Mouse (Mus musculus): ENCODE measurements around the gene Ftl1. TPM values are rescaled to one million over a fixed set of nuclear protein-coding genes. Genes with fewer than 3 reads are reported as not detected.
A peak's percentile ranks its signal among the peaks of the same experiment; 100 is the strongest.

Gene Ftl1
- polyA plus RNA-seq, 1 experiment from 2014 or later = 5,628 TPM

GRCm38 (mm10) chr7:45437521-45438276, 22.0 kb downstream of the Ftl1 start, which contains the start of gene Ruvbl2:
Gene Ruvbl2 (minus strand): TSS chr7:45438096.
- peaks cover 15% of the 10 kb centered on the region for H3K36me3 ChIP-seq (ENCODE audit: insufficient read depth, low read length)
- H3K4me1 ChIP-seq (ENCODE audit: insufficient read depth, low read length) = peaks cover 34% of the 10 kb centered on the region
- peak within 1 kb of the TSS; percentile 0; the same call in 1 of the 2 replicates for H3K4me3 ChIP-seq (ENCODE audit: low read length)
- 23% methylated on average over 19 of the region's 19 CpGs for WGBS
- no peaks in the 10 kb centered on the region for H3K27me3 ChIP-seq (ENCODE audit: insufficient read depth, low read length)
- no peak for ATAC-seq (ENCODE audit: low FRiP score, low TSS enrichment)
- no peaks in the 10 kb centered on the region for H3K9me3 ChIP-seq (ENCODE audit: low read length)
- H3K4me2 ChIP-seq (replicated peaks; ENCODE audit: low read depth, low read length) = peak within 1 kb of the TSS; percentile 41
- 0 out of 2 replicates have a peak within 1 kb of the TSS, but pooled peaks have one; percentile 13 for H3K9ac ChIP-seq (replicated peaks; ENCODE audit: low read length)
- no peak within 1 kb of the TSS for H3K27ac ChIP-seq (ENCODE audit: low read length)

- H3K36me3 ChIP-seq (ENCODE audit: insufficient read depth, low read length) = peaks cover 12% of the 10 kb centered on the region
- 0 out of 2 replicates have a peak overlapping the region, but pooled peaks have one; percentile 13 for H3K9ac ChIP-seq (replicated peaks; ENCODE audit: low read length)
- no peaks in the 10 kb centered on the region for H3K9me3 ChIP-seq (ENCODE audit: low read length)
- peaks cover 36% of the 10 kb centered on the region for H3K4me1 ChIP-seq (ENCODE audit: insufficient read depth, low read length)
- no peak overlapping the region for H3K4me3 ChIP-seq (ENCODE audit: low read length)
- no peak overlapping the region for H3K4me2 ChIP-seq (replicated peaks; ENCODE audit: low read depth, low read length)
- H3K27ac ChIP-seq (ENCODE audit: low read length) = no peak overlapping the region
- 46% methylated on average over 6 of the region's 6 CpGs for WGBS
- ATAC-seq (ENCODE audit: low FRiP score, low TSS enrichment) = no peak
- no peaks in the 10 kb centered on the region for H3K27me3 ChIP-seq (ENCODE audit: insufficient read depth, low read length)
Observed at GRCm38 (mm10) chr7:45437046-45437445, 22.6 kb downstream of the Ftl1 start.

GRCm38 (mm10) chr7:45436444-45436843, 23.2 kb downstream of the Ftl1 start:
- WGBS = 91% methylated on average over 5 of the region's 5 CpGs
- Histone ChIP-seq H3K4me1 (ENCODE audit: insufficient read depth, low read length) (peaks cover 36% of the 10 kb centered on the region), H3K36me3 (ENCODE audit: insufficient read depth, low read length) (peaks cover 16% of the 10 kb centered on the region), H3K27me3 (ENCODE audit: insufficient read depth, low read length) (no peaks in the 10 kb centered on the region), H3K4me3 (ENCODE audit: low read length) (no peak overlapping the region), H3K4me2 (replicated peaks; ENCODE audit: low read depth, low read length) (no peak overlapping the region), H3K9me3 (ENCODE audit: low read length) (no peaks in the 10 kb centered on the region), H3K9ac (replicated peaks; ENCODE audit: low read length) (no peak overlapping the region), H3K27ac (ENCODE audit: low read length) (no peak overlapping the region)
- no peak for ATAC-seq (ENCODE audit: low FRiP score, low TSS enrichment)

- H3K27me3 ChIP-seq (ENCODE audit: insufficient read depth, low read length) = no peaks in the 10 kb centered on the region
- H3K4me1 ChIP-seq (ENCODE audit: insufficient read depth, low read length) = peaks cover 36% of the 10 kb centered on the region
- ATAC-seq (ENCODE audit: low FRiP score, low TSS enrichment) = no peak
- H3K36me3 ChIP-seq (ENCODE audit: insufficient read depth, low read length) = peaks cover 23% of the 10 kb centered on the region
- H3K4me2 ChIP-seq (replicated peaks; ENCODE audit: low read depth, low read length) = peak overlapping the region; percentile 58
- H3K4me3 ChIP-seq (ENCODE audit: low read length) = peak overlapping the region; percentile 67
- H3K9me3 ChIP-seq (ENCODE audit: low read length) = no peaks in the 10 kb centered on the region
- H3K9ac ChIP-seq (replicated peaks; ENCODE audit: low read length) = peak overlapping the region; percentile 85
- WGBS = under 1% methylated on average over 16 of the region's 16 CpGs
- peak overlapping the region; percentile 48 for H3K27ac ChIP-seq (ENCODE audit: low read length)
Observed at GRCm38 (mm10) chr7:45435038-45435437, 24.6 kb downstream of the Ftl1 start.

- ATAC-seq (ENCODE audit: low FRiP score, low TSS enrichment) = peak; percentile 97
- Histone ChIP-seq H3K4me3 (ENCODE audit: low read length) (peak within 1 kb of the TSS; percentile 67), H3K9ac (replicated peaks; ENCODE audit: low read length) (peak within 1 kb of the TSS; percentile 85), H3K27ac (ENCODE audit: low read length) (peak within 1 kb of the TSS; percentile 86), H3K27me3 (ENCODE audit: insufficient read depth, low read length) (no peaks in the 10 kb centered on the region), H3K4me1 (ENCODE audit: insufficient read depth, low read length) (peaks cover 36% of the 10 kb centered on the region), H3K4me2 (replicated peaks; ENCODE audit: low read depth, low read length) (peak within 1 kb of the TSS; percentile 72), H3K9me3 (ENCODE audit: low read length) (no peaks in the 10 kb centered on the region), H3K36me3 (ENCODE audit: insufficient read depth, low read length) (peaks cover 25% of the 10 kb centered on the region)
- under 1% methylated on average over 45 of the region's 45 CpGs for WGBS
Observed at GRCm38 (mm10) chr7:45434203-45435015, 25.3 kb downstream of the Ftl1 start, which contains the start of gene Gys1. Gene Gys1 (plus strand): TSS chr7:45434844.

GRCm38 (mm10) chr7:45433835-45434202, 25.9 kb downstream of the Ftl1 start:
- 0% methylated on average over 7 of the region's 7 CpGs for WGBS
- H3K36me3 ChIP-seq (ENCODE audit: insufficient read depth, low read length) = peaks cover 31% of the 10 kb centered on the region
- peak overlapping the region; percentile 74 for H3K9ac ChIP-seq (replicated peaks; ENCODE audit: low read length)
- H3K27me3 ChIP-seq (ENCODE audit: insufficient read depth, low read length) = no peaks in the 10 kb centered on the region
- H3K4me1 ChIP-seq (ENCODE audit: insufficient read depth, low read length) = peaks cover 36% of the 10 kb centered on the region
- H3K4me2 ChIP-seq (replicated peaks; ENCODE audit: low read depth, low read length) = peak overlapping the region; percentile 72
- no peak for ATAC-seq (ENCODE audit: low FRiP score, low TSS enrichment)
- H3K9me3 ChIP-seq (ENCODE audit: low read length) = no peaks in the 10 kb centered on the region
- peak overlapping the region; percentile 86 for H3K27ac ChIP-seq (ENCODE audit: low read length)
- peak overlapping the region; percentile 67 for H3K4me3 ChIP-seq (ENCODE audit: low read length)

GRCm38 (mm10) chr7:45426556-45426955, 33.1 kb downstream of the Ftl1 start:
- no peak for ATAC-seq (ENCODE audit: low FRiP score, low TSS enrichment)
- no peaks in the 10 kb centered on the region for H3K9me3 ChIP-seq (ENCODE audit: low read length)
- no peak overlapping the region for H3K4me2 ChIP-seq (replicated peaks; ENCODE audit: low read depth, low read length)
- no peak overlapping the region for H3K27ac ChIP-seq (ENCODE audit: low read length)
- H3K36me3 ChIP-seq (ENCODE audit: insufficient read depth, low read length) = peaks cover 87% of the 10 kb centered on the region
- 88% methylated on average over 8 of the region's 8 CpGs for WGBS
- no peaks in the 10 kb centered on the region for H3K27me3 ChIP-seq (ENCODE audit: insufficient read depth, low read length)
- H3K4me1 ChIP-seq (ENCODE audit: insufficient read depth, low read length) = no peaks in the 10 kb centered on the region
- H3K9ac ChIP-seq (replicated peaks; ENCODE audit: low read length) = no peak overlapping the region
- H3K4me3 ChIP-seq (ENCODE audit: low read length) = no peak overlapping the region

GRCm38 (mm10) chr7:45421194-45421593, 38.5 kb downstream of the Ftl1 start:
- H3K4me2 ChIP-seq (replicated peaks; ENCODE audit: low read depth, low read length) = no peak overlapping the region
- no peak overlapping the region for H3K4me3 ChIP-seq (ENCODE audit: low read length)
- 90% methylated on average over 14 of the region's 14 CpGs for WGBS
- H3K36me3 ChIP-seq (ENCODE audit: insufficient read depth, low read length) = peaks cover 46% of the 10 kb centered on the region
- H3K27me3 ChIP-seq (ENCODE audit: insufficient read depth, low read length) = peaks cover 35% of the 10 kb centered on the region
- H3K9me3 ChIP-seq (ENCODE audit: low read length) = no peaks in the 10 kb centered on the region
- ATAC-seq (ENCODE audit: low FRiP score, low TSS enrichment) = no peak
- no peak overlapping the region for H3K27ac ChIP-seq (ENCODE audit: low read length)
- peaks cover 15% of the 10 kb centered on the region for H3K4me1 ChIP-seq (ENCODE audit: insufficient read depth, low read length)
- no peak overlapping the region for H3K9ac ChIP-seq (replicated peaks; ENCODE audit: low read length)

- Histone ChIP-seq H3K27ac (ENCODE audit: low read length) (no peak within 1 kb of the TSS), H3K9me3 (ENCODE audit: low read length) (no peaks in the 10 kb centered on the region), H3K27me3 (ENCODE audit: insufficient read depth, low read length) (peaks cover 41% of the 10 kb centered on the region), H3K9ac (replicated peaks; ENCODE audit: low read length) (0 out of 2 replicates have a peak within 1 kb of the TSS, but pooled peaks have one; percentile 22), H3K36me3 (ENCODE audit: insufficient read depth, low read length) (peaks cover 46% of the 10 kb centered on the region), H3K4me2 (replicated peaks; ENCODE audit: low read depth, low read length) (no peak within 1 kb of the TSS), H3K4me1 (ENCODE audit: insufficient read depth, low read length) (peaks cover 17% of the 10 kb centered on the region), H3K4me3 (ENCODE audit: low read length) (no peak within 1 kb of the TSS)
- ATAC-seq (ENCODE audit: low FRiP score, low TSS enrichment) = no peak
- 55% methylated on average over 6 of the region's 6 CpGs for WGBS
Observed at GRCm38 (mm10) chr7:45420615-45420919, 39.1 kb downstream of the Ftl1 start, which contains the start of gene Lhb. Gene Lhb (plus strand): TSS chr7:45420820.

Measured in kidney, embryonic 16.5 days (tissue).